Mouse (Mus musculus) cerebellum, adult 9-11 months (tissue): ENCODE data around the gene Ahsa1.
"Not testable (repeated sequence)": the region's sequence is repeated elsewhere in the genome, so short reads cannot be mapped to it uniquely, and the experiment has no call there.

ENCODE experiments used
- DNase-seq: peaks from one replicate; pipeline ENCODE4 v3.0.0; 2022

The Ahsa1 gene

GRCm38 (mm10) chr12:87266108-87266826 is at the start of gene Ahsa1, which contains the start of gene Vipas39:
Gene Ahsa1 (plus strand): TSS chr12:87266479.
Gene Vipas39 (minus strand): TSS chr12:87266256.
- DNase-seq = peak; percentile 95

- DNase-seq = no peak
Observed at GRCm38 (mm10) chr12:87217596-87217995, 48.7 kb upstream of the Ahsa1 start.

- no peak for DNase-seq
Observed at GRCm38 (mm10) chr12:87219362-87219761, 46.9 kb upstream of the Ahsa1 start.

- no peak for DNase-seq
Observed at GRCm38 (mm10) chr12:87224950-87225349, 41.3 kb upstream of the Ahsa1 start.

- DNase-seq = no peak
Observed at GRCm38 (mm10) chr12:87226801-87227200, 39.5 kb upstream of the Ahsa1 start.

GRCm38 (mm10) chr12:87229633-87230032 is 36.6 kb upstream of the Ahsa1 start:
- DNase-seq = no peak

- no peak for DNase-seq
Observed at GRCm38 (mm10) chr12:87230379-87230895, 35.8 kb upstream of the Ahsa1 start.

- DNase-seq = no peak
Observed at GRCm38 (mm10) chr12:87236882-87237483, 29.3 kb upstream of the Ahsa1 start.

- DNase-seq = no peak
Observed at GRCm38 (mm10) chr12:87238632-87239031, 27.6 kb upstream of the Ahsa1 start, which contains the start of gene Noxred1. Gene Noxred1 (minus strand): TSS chr12:87238732.

GRCm38 (mm10) chr12:87250161-87250560 is 16.1 kb upstream of the Ahsa1 start:
- DNase-seq = no peak

- no peak for DNase-seq
Observed at GRCm38 (mm10) chr12:87253878-87254277, 12.4 kb upstream of the Ahsa1 start.

- no peak for DNase-seq
Observed at GRCm38 (mm10) chr12:87256629-87257028, 9.7 kb upstream of the Ahsa1 start.

GRCm38 (mm10) chr12:87260562-87260961 is 5.7 kb upstream of the Ahsa1 start:
- no peak for DNase-seq

GRCm38 (mm10) chr12:87265444-87265843 is 835 bp upstream of the Ahsa1 start:
- DNase-seq = no peak

GRCm38 (mm10) chr12:87266827-87267603 is 736 bp downstream of the Ahsa1 start:
- DNase-seq = no peak

GRCm38 (mm10) chr12:87267682-87268081 is 1.4 kb downstream of the Ahsa1 start:
- DNase-seq = peak; percentile 45

GRCm38 (mm10) chr12:87274853-87275831 is 8.9 kb downstream of the Ahsa1 start:
- DNase-seq = no peak

- not testable (repeated sequence) for DNase-seq
Observed at GRCm38 (mm10) chr12:87277251-87277650, 11.0 kb downstream of the Ahsa1 start.

GRCm38 (mm10) chr12:87278118-87278730 is 11.9 kb downstream of the Ahsa1 start:
- no peak for DNase-seq

GRCm38 (mm10) chr12:87279350-87279749 is 13.1 kb downstream of the Ahsa1 start:
- no peak for DNase-seq

- DNase-seq = no peak
Observed at GRCm38 (mm10) chr12:87279879-87280278, 13.6 kb downstream of the Ahsa1 start.

- no peak for DNase-seq
Observed at GRCm38 (mm10) chr12:87281766-87282165, 15.5 kb downstream of the Ahsa1 start.
